Mouse (Mus musculus) hindbrain, embryonic 10.5 days (tissue): Measurements from ENCODE around the gene Olfr1101. TPM values are rescaled to one million over a fixed set of nuclear protein-coding genes. Genes with fewer than 3 reads are reported as not detected.

Experiments used
- DNase-seq: peaks from one replicate; pipeline ENCODE4 v3.0.0-alpha.2; 2017; ENCODE audit warnings: low spot score
- H3K27ac ChIP-seq: fragments of 300-500 bp; sonication (generic); 2 replicates; pipeline ENCODE4 v1.5.1; 2016; ENCODE audit warnings: mild to moderate bottlenecking, moderate library complexity
- H3K27me3 ChIP-seq: fragments of 300-500 bp; sonication (generic); 2 replicates; pipeline ENCODE4 v1.6.1; 2016; ENCODE audit warnings: mild to moderate bottlenecking; ENCODE audit not compliant: poor library complexity, insufficient read depth, severe bottlenecking
- H3K36me3 ChIP-seq: fragments of 300-500 bp; sonication (generic); 2 replicates; pipeline ENCODE4 v1.6.1; 2016; ENCODE audit warnings: mild to moderate bottlenecking, moderate library complexity
- H3K4me1 ChIP-seq: fragments of 300-500 bp; sonication (generic); replicated peaks from 2 replicates; pipeline ENCODE4 v1.6.1; 2016; ENCODE audit warnings: mild to moderate bottlenecking
- H3K4me3 ChIP-seq: fragments of 300-500 bp; sonication (generic); 2 replicates; pipeline ENCODE4 v1.5.1; 2016; ENCODE audit warnings: mild to moderate bottlenecking, moderate library complexity
- H3K9me3 ChIP-seq: fragments of 300-500 bp; sonication (generic); 2 replicates; pipeline ENCODE4 v1.6.1; 2016; ENCODE audit warnings: mild to moderate bottlenecking, moderate library complexity
- WGBS: fragments of 180-500 bp; shearing (Covaris S2); methylation state at CpG from one replicate; pipeline ENCODE4 v1.1.7; 2016; 5-methylcytosine and 5-hydroxymethylcytosine counted together
- polyA plus RNA-seq: library from polyadenylated mRNA; unstranded; fragments of >200 nt; fragmentation: Nextera tagmentation; extraction: Ambion mirVana; gene quantifications from 2 replicates; pipeline ENCODE4 v1.2.1, GENCODE M21; 2016

The Olfr1101 gene
- polyA plus RNA-seq, result not detected in 2 replicates

DNA sequence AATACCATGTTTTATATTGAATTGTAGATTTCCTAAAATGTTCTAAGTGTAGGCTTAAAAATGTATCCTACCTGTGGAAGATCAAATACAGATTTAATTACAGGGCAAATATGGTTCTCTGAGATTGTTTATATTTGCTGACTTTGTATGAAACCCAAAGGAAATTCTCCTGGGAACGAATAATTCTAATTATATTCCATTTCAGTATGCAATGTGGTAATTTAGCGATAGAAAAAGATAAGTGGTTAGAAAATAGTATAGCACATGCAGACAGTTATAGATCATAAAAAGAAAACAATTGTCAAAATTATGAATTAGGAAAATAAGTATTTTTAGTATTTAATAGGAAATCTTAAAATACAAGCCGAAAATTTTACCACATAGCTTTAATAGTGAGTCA is at the start of gene Olfr1101:
Gene Olfr1101, minus strand, starts transcription at position 101 of the 400 bp plus-strand sequence.
- Histone ChIP-seq H3K36me3 (no peaks in the 10 kb centered on the region), H3K9me3 (no peaks in the 10 kb centered on the region), H3K4me3 (no peak within 1 kb of the TSS), H3K27me3 (no peaks in the 10 kb centered on the region), H3K27ac (no peak within 1 kb of the TSS), H3K4me1 (no peaks in the 10 kb centered on the region)
- DNase-seq, result no peak
- 77% methylated on average over 3 of the region's 3 CpGs for WGBS

DNA sequence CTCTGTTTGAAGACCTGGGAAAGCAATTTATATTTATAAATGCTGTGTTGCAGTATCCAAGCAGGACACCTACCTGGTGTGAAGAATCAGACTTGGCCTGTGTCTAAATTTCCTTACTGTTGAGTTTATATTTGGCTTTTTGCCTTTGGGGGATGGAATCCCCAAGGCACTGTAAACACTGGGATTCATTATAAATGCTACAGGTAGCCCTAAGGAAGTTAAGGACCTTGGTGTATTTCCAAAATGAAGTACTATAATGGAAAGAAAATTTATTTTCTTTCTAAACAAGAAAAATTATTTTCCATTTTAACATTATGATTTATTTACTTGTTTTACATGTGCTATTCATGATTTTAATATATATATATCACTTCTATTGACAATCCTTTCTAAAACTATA is 45.4 kb upstream of the Olfr1101 start, which contains the start of gene Olfr1105:
Gene Olfr1105, minus strand, starts transcription at position 101 of the 400 bp plus-strand sequence.
- no peaks in the 10 kb centered on the region for H3K4me1 ChIP-seq
- H3K9me3 ChIP-seq, result no peaks in the 10 kb centered on the region
- no peak within 1 kb of the TSS for H3K27ac ChIP-seq
- H3K27me3 ChIP-seq, result no peaks in the 10 kb centered on the region
- H3K4me3 ChIP-seq, result no peak within 1 kb of the TSS
- DNase-seq, result no peak
- no peaks in the 10 kb centered on the region for H3K36me3 ChIP-seq

DNA sequence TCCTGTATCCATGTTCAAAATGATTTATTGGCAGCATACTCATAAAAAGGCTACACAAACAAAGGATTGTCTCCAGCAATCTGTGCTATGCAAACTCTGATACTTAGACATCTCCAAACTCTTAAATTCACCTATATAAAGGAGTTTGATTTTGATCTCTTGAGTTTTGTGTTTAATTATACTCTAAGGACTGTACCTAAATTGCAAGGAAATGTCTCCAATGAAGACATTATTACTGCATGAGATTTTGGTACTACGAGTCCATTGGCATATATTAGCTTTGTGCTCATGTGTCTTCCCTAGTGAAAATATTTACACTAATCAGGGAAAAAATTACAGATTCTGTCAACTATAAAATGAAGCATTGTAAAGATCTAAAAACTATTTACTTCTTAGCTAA is 36.0 kb upstream of the Olfr1101 start, which contains the start of gene Olfr1104:
Gene Olfr1104, minus strand, starts transcription at position 101 of the 400 bp plus-strand sequence.
- Histone ChIP-seq H3K9me3 (no peaks in the 10 kb centered on the region), H3K4me1 (no peaks in the 10 kb centered on the region), H3K36me3 (no peaks in the 10 kb centered on the region), H3K4me3 (no peak within 1 kb of the TSS), H3K27ac (no peak within 1 kb of the TSS), H3K27me3 (no peaks in the 10 kb centered on the region)
- no peak for DNase-seq
- WGBS, result 91% methylated on average over 1 of the region's 1 CpGs

DNA sequence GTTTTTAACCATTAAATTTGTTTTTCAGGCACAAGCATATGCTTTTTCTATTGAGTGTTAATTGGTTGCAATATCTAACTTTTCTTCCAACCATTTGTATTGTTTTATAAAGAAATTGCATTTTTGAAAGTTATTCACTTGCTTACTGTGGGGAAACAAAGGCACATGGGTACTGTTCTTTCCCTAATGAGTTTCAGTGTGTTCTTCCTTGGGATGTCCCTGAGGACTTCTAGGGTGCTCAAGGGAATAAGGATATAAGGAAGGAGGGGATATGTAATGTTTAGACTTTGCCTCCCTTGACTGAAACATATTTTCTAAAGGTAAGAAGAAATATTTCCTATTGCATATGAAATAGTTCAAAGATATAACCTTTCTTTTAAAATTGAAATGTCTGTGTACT is 7.1 kb upstream of the Olfr1101 start, which contains the start of gene Olfr1102:
Gene Olfr1102, plus strand, starts transcription at position 301 of the 400 bp plus-strand sequence.
- H3K27ac ChIP-seq, result no peak within 1 kb of the TSS
- no peaks in the 10 kb centered on the region for H3K4me1 ChIP-seq
- DNase-seq, result no peak
- H3K9me3 ChIP-seq, result no peaks in the 10 kb centered on the region
- no peaks in the 10 kb centered on the region for H3K36me3 ChIP-seq
- H3K27me3 ChIP-seq, result no peaks in the 10 kb centered on the region
- no peak within 1 kb of the TSS for H3K4me3 ChIP-seq

DNA sequence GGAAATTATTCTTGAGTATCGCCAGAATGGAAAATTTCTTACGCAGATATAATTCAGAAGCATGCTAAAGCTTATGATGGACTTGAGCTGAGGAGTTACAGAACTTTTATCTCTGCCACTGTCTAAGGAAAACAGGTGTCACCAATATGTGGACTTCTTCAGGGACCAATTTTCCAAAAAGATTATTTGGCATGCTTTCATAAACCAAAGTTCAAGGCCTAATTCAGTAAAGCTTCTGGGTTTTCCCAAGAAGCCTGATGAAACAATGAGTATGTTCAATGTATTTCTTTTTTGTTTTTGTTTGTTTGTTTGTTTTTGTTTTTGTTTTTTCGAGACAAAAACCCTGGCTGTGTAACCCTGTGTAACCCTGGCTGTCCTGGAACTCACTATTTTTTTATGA is 11.2 kb downstream of the Olfr1101 start, which contains the start of gene Olfr1100:
Gene Olfr1100, minus strand, starts transcription at position 101 of the 400 bp plus-strand sequence.
- no peak for DNase-seq
- no peak within 1 kb of the TSS for H3K4me3 ChIP-seq
- H3K4me1 ChIP-seq, result no peaks in the 10 kb centered on the region
- no peaks in the 10 kb centered on the region for H3K36me3 ChIP-seq
- H3K9me3 ChIP-seq, result no peaks in the 10 kb centered on the region
- 85% methylated on average over 3 of the region's 3 CpGs for WGBS
- H3K27ac ChIP-seq, result no peak within 1 kb of the TSS
- no peaks in the 10 kb centered on the region for H3K27me3 ChIP-seq

DNA sequence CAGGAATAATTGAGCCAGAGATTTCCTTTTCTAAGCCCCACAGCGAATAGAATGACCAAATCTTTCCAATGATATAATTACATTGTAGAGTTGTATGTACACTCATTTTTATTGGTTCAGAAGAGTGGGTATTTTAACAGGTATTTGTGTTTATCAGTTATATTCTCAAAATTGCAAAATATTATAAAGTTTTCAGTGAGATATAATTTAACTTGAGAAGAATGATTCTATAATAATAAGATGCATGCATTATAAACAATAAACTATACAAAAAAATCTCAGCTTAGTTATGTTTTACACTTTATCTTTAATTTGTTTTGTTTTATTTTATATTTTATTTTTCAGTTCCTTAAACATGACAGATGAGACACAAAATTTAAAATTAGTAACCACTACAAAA is 30.4 kb downstream of the Olfr1101 start, which contains the start of gene Olfr1099:
Gene Olfr1099, minus strand, starts transcription at position 101 of the 400 bp plus-strand sequence.
- Histone ChIP-seq H3K27ac (no peak within 1 kb of the TSS), H3K4me3 (no peak within 1 kb of the TSS), H3K4me1 (no peaks in the 10 kb centered on the region), H3K36me3 (no peaks in the 10 kb centered on the region), H3K27me3 (no peaks in the 10 kb centered on the region), H3K9me3 (no peaks in the 10 kb centered on the region)
- 84% methylated on average over 1 of the region's 1 CpGs for WGBS
- DNase-seq, result no peak

Other genes starting within 250 kb of the Olfr1101 start
- gene Olfr1090, start 232.2 kb downstream of the Olfr1101 start, polyA plus RNA-seq, result not detected in 2 replicates
- not detected in 2 replicates for gene Olfr1093, start 208.7 kb downstream of the Olfr1101 start, polyA plus RNA-seq
- not detected in 2 replicates for gene Olfr141, start 181.2 kb downstream of the Olfr1101 start, polyA plus RNA-seq
- gene Olfr1094, start 166.6 kb downstream of the Olfr1101 start, polyA plus RNA-seq, result not detected in 2 replicates
- not detected in 2 replicates for gene Olfr1095, start 139.5 kb downstream of the Olfr1101 start, polyA plus RNA-seq
- gene Gm13723, start 116.4 kb downstream of the Olfr1101 start, polyA plus RNA-seq, result not detected in 2 replicates
- gene Olfr1097, start 99.0 kb downstream of the Olfr1101 start, polyA plus RNA-seq, result not detected in 2 replicates
- gene Olfr1098, start 66.7 kb downstream of the Olfr1101 start, polyA plus RNA-seq, result not detected in 2 replicates
- gene Olfr1099, start 30.5 kb downstream of the Olfr1101 start, polyA plus RNA-seq, result not detected in 2 replicates
- gene Olfr1100, start 11.3 kb downstream of the Olfr1101 start, polyA plus RNA-seq, result not detected in 2 replicates
- not detected in 2 replicates for gene Olfr1102, start 7.2 kb upstream of the Olfr1101 start, polyA plus RNA-seq
- gene Olfr1104, start 35.9 kb upstream of the Olfr1101 start, polyA plus RNA-seq, result not detected in 2 replicates
- not detected in 2 replicates for gene Olfr1105, start 45.3 kb upstream of the Olfr1101 start, polyA plus RNA-seq
- not detected in 2 replicates for gene Olfr1106, start 61.1 kb upstream of the Olfr1101 start, polyA plus RNA-seq
- not detected in 2 replicates for gene Olfr1107, start 84.6 kb upstream of the Olfr1101 start, polyA plus RNA-seq
- gene Olfr1109, start 104.8 kb upstream of the Olfr1101 start, polyA plus RNA-seq, result not detected in 2 replicates
- gene Olfr259, start 123.3 kb upstream of the Olfr1101 start, polyA plus RNA-seq, result not detected in 2 replicates
- gene Olfr1110, start 149.1 kb upstream of the Olfr1101 start, polyA plus RNA-seq, result not detected in 2 replicates
- not detected in 2 replicates for gene Olfr1111, start 161.4 kb upstream of the Olfr1101 start, polyA plus RNA-seq
- gene Olfr1112, start 196.6 kb upstream of the Olfr1101 start, polyA plus RNA-seq, result not detected in 2 replicates
- gene Olfr1113, start 217.7 kb upstream of the Olfr1101 start, polyA plus RNA-seq, result not detected in 2 replicates